Mouse (Mus musculus): Measurements from ENCODE around the gene Pym1.

DNA sequence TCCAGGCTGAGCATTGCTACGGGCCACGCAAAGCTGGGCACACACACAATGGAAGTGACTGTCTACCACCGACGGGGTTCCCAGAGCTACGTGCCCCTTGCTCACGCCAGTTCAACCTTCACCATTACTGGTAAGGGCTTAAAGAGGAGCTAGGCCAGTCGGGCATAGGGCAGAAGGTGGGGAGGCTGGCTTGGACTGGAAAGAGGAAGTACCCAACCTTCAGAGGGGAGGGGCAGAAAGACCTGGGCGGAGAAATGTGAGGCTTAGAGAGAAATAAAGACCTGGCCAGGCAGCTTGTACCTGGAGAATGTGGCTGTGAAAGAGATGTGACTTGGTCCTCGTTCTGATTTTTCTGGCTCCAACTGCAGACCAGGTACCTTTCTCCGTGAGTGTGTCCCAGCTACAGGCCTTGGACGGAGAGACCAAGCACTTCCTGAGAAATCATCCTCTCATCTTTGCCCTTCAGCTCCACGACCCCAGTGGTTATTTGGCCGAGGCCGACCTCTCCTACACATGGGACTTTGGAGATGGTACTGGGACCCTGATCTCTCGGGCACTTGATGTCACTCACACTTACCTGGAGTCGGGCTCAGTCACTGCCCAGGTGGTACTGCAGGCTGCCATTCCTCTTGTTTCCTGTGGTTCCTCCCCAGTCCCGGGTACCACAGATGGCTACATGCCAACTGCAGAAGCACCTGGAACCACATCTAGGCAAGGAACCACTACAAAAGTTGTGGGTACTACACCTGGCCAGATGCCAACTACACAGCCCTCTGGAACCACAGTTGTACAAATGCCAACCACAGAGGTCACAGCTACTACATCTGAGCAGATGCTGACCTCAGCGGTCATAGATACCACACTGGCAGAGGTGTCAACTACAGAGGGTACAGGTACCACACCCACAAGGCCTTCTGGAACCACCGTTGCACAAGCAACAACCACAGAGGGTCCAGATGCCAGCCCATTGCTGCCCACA, 31.8 kb upstream of the Pym1 start:
- TF ChIP-seq GATA1 (IDR thresholded peaks at IDR 0.05; ENCODE audit: low read length) (no peak), TAL1 (IDR thresholded peaks at IDR 0.05; ENCODE audit: low read length) (no peak)
